Mouse (Mus musculus): ENCODE measurements around the gene Hagh. TPM values are rescaled to one million over a fixed set of nuclear protein-coding genes. Genes with fewer than 3 reads are reported as not detected.

The Hagh gene
- polyA plus RNA-seq, 1 experiment from 2014 or later: 27.7 TPM

- WGBS (ENCODE audit: missing documents): 94% methylated on average over 6 of the region's 6 CpGs
- Histone ChIP-seq H3K36me3 (ENCODE audit: inconsistent target) (peaks cover 68% of the 10 kb centered on the region), H3K79me2 (ENCODE audit: inconsistent target) (no peaks in the 10 kb centered on the region), H3K4me3 (ENCODE audit: inconsistent target) (no peak overlapping the region), H3K27ac (no peak overlapping the region)
These were observed 19.0 kb downstream of the Hagh start for GRCm38 (mm10) chr17:24858967-24859366.

DNA sequence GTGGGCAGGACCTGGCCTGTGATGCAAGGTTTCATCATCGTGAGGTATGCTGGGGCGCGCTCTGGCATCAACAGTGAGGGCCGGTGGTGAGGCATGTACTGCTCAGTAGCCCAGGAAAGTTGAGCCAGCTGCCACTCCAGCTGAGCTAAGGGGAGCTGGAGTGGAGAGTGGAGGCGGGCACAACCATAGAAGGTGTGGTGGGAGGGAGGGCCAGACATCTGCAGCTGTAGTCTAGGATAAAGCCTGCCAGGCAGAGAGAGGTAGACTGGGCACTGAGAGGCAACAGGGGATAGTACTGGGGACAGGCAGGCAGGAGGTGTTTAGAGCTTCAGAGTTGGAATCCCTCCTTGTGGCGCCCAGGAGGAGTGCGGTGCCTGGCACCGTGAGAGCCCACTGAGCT is 20.1 kb downstream of the Hagh start:
- Histone ChIP-seq H3K27ac (no peak overlapping the region), H3K4me3 (ENCODE audit: inconsistent target) (no peak overlapping the region), H3K36me3 (ENCODE audit: inconsistent target) (peaks cover 68% of the 10 kb centered on the region), H3K79me2 (ENCODE audit: inconsistent target) (no peaks in the 10 kb centered on the region)
- 96% methylated on average over 8 of the region's 8 CpGs for WGBS (ENCODE audit: missing documents)

DNA sequence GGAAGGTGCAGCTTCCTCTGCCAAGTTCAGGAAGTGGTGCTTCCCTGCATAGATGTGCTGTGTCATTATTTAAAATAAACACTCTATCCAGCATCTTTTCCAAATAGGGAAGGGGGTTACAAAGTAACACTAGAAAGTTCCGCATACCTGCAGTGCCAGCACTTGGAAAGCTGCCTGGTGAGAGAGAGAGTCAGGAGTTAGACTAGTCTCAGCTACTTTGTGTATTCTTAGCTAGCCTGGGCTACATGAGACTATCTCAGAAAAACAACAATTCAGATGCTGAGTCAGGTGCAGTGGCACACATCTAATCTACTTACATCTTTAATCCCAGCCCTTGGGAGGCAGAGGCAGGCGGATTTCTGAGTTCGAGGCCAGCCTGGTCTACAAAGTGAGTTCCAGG is 21.8 kb downstream of the Hagh start:
- Histone ChIP-seq H3K79me2 (ENCODE audit: inconsistent target) (no peaks in the 10 kb centered on the region), H3K27ac (no peak overlapping the region), H3K36me3 (ENCODE audit: inconsistent target) (peaks cover 71% of the 10 kb centered on the region), H3K4me3 (ENCODE audit: inconsistent target) (no peak overlapping the region)
- WGBS (ENCODE audit: missing documents): 100% methylated on average over 3 of the region's 3 CpGs

- H3K36me3 ChIP-seq (ENCODE audit: inconsistent target): peaks cover 47% of the 10 kb centered on the region
- H3K4me3 ChIP-seq (ENCODE audit: inconsistent target): no peak within 1 kb of the TSS
- H3K27ac ChIP-seq: no peak within 1 kb of the TSS
- H3K79me2 ChIP-seq (ENCODE audit: inconsistent target): no peaks in the 10 kb centered on the region
- WGBS (ENCODE audit: missing documents): 96% methylated on average over 8 of the region's 8 CpGs
These were observed 25.8 kb downstream of the Hagh start, which contains the start of gene Igfals for GRCm38 (mm10) chr17:24865776-24866175. Gene Igfals, plus strand, starts transcription at chr17:24865997.

GRCm38 (mm10) chr17:24867914-24868313 is 28.0 kb downstream of the Hagh start:
- H3K4me3 ChIP-seq (ENCODE audit: inconsistent target): no peak overlapping the region
- no peak overlapping the region for H3K27ac ChIP-seq
- H3K79me2 ChIP-seq (ENCODE audit: inconsistent target): no peaks in the 10 kb centered on the region
- H3K36me3 ChIP-seq (ENCODE audit: inconsistent target): peaks cover 26% of the 10 kb centered on the region; the same call in 1 of the 2 replicates
- 98% methylated on average over 8 of the region's 10 CpGs for WGBS (ENCODE audit: missing documents)

DNA sequence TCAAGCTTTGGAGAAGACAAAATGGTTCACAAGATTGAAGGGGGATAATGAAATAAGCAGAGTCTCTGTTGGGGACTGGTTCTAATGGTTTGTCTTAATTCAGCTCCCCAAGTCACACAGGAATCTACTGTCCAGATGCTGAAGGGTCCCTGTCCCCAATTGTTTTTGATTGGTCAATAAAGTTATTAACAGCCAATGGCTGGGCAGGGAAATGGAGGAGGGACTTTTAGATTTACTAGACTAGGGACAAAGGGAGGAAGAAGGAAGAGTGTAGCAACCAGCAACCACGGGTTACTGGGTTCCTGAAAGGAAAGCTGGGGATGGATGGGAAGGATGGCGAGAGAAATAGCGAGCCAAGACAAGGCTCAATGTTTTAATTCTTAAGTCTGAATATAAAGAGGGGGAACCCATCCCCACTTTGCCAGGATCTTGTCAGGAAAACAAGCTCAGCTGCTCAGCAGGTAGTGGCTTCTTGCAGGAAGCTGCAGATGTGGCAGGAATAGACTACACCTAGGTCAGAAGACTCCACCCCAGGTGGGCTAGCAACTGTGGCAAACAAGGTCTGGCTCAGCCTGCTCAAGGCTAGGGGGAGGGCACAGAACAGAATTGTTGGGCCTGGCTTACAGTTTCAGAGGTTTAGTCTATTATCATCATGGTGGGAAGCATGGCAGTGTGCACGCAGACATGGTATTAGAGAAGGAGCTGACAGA is 33.9 kb downstream of the Hagh start:
- WGBS (ENCODE audit: missing documents): 68% methylated on average over 4 of the region's 4 CpGs
- H3K27ac ChIP-seq: no peak overlapping the region

GRCm38 (mm10) chr17:24874405-24874745 is 34.4 kb downstream of the Hagh start:
- no peaks in the 10 kb centered on the region for H3K79me2 ChIP-seq (ENCODE audit: inconsistent target)
- no peak overlapping the region for H3K4me3 ChIP-seq (ENCODE audit: inconsistent target)
- WGBS (ENCODE audit: missing documents): 39% methylated on average over 1 of the region's 1 CpGs
- no peak overlapping the region for H3K27ac ChIP-seq
- no peaks in the 10 kb centered on the region for H3K36me3 ChIP-seq (ENCODE audit: inconsistent target)

More for the DNA sequence above, 33.9 kb downstream of the Hagh start:
- Histone ChIP-seq H3K36me3 (ENCODE audit: inconsistent target) (no peaks in the 10 kb centered on the region), H3K79me2 (ENCODE audit: inconsistent target) (no peaks in the 10 kb centered on the region), H3K4me3 (ENCODE audit: inconsistent target) (no peak overlapping the region)

- H3K79me2 ChIP-seq (ENCODE audit: inconsistent target): no peaks in the 10 kb centered on the region
- no peak overlapping the region for H3K4me3 ChIP-seq (ENCODE audit: inconsistent target)
- 84% methylated on average over 8 of the region's 8 CpGs for WGBS (ENCODE audit: missing documents)
- no peaks in the 10 kb centered on the region for H3K36me3 ChIP-seq (ENCODE audit: inconsistent target)
- H3K27ac ChIP-seq: no peak overlapping the region
These were observed 35.0 kb downstream of the Hagh start for GRCm38 (mm10) chr17:24874989-24875388.

GRCm38 (mm10) chr17:24877336-24878116 is 37.6 kb downstream of the Hagh start:
- 84% methylated on average over 10 of the region's 10 CpGs for WGBS (ENCODE audit: missing documents)
- Histone ChIP-seq H3K4me3 (ENCODE audit: inconsistent target) (no peak overlapping the region), H3K27ac (no peak overlapping the region), H3K36me3 (ENCODE audit: inconsistent target) (peaks cover 2% of the 10 kb centered on the region; the same call in 1 of the 2 replicates), H3K79me2 (ENCODE audit: inconsistent target) (no peaks in the 10 kb centered on the region)

GRCm38 (mm10) chr17:24878117-24878397 is 38.1 kb downstream of the Hagh start:
- H3K36me3 ChIP-seq (ENCODE audit: inconsistent target): peaks cover 8% of the 10 kb centered on the region
- H3K79me2 ChIP-seq (ENCODE audit: inconsistent target): no peaks in the 10 kb centered on the region
- WGBS (ENCODE audit: missing documents): 74% methylated on average over 5 of the region's 5 CpGs
- no peak overlapping the region for H3K4me3 ChIP-seq (ENCODE audit: inconsistent target)
- H3K27ac ChIP-seq: no peak overlapping the region

DNA sequence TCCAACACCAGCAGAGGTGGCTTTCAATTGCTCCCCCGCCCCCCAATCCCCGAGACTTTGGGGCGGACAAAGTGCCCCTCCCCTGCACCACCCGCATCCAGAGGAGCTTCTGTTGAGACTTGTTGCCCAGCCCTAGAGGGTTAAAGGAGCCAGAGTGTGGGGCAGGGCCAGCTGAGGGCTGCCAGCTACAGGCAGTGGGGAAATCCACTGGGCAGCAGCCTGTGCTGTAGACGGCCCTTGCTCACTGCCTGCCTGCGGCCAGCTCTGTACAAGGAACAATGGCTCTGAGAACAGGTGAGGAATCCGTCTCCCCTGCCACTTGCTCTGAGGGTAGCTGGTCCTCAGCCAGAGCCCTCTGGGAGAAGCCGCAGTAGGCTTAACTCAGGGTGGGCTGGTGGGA is 38.6 kb downstream of the Hagh start:
- no peak overlapping the region for H3K27ac ChIP-seq
- H3K4me3 ChIP-seq (ENCODE audit: inconsistent target): no peak overlapping the region
- H3K79me2 ChIP-seq (ENCODE audit: inconsistent target): no peaks in the 10 kb centered on the region
- peaks cover 12% of the 10 kb centered on the region for H3K36me3 ChIP-seq (ENCODE audit: inconsistent target)
- whole genome bisulfite sequencing (ENCODE audit: missing documents): 90% methylated on average over 8 of the region's 8 CpGs

GRCm38 (mm10) chr17:24881738-24882440 is 41.9 kb downstream of the Hagh start:
- H3K79me2 ChIP-seq (ENCODE audit: inconsistent target): peaks cover 21% of the 10 kb centered on the region
- WGBS (ENCODE audit: missing documents): 42% methylated on average over 7 of the region's 7 CpGs
- H3K36me3 ChIP-seq (ENCODE audit: inconsistent target): peaks cover 21% of the 10 kb centered on the region
- H3K27ac ChIP-seq: no peak overlapping the region
- no peak overlapping the region for H3K4me3 ChIP-seq (ENCODE audit: inconsistent target)

- H3K27ac ChIP-seq: no peak overlapping the region
- 94% methylated on average over 6 of the region's 6 CpGs for WGBS (ENCODE audit: missing documents)
- H3K36me3 ChIP-seq (ENCODE audit: inconsistent target): peaks cover 21% of the 10 kb centered on the region
- no peak overlapping the region for H3K4me3 ChIP-seq (ENCODE audit: inconsistent target)
- peaks cover 44% of the 10 kb centered on the region for H3K79me2 ChIP-seq (ENCODE audit: inconsistent target)
These were observed 44.4 kb downstream of the Hagh start for GRCm38 (mm10) chr17:24884391-24884790.

GRCm38 (mm10) chr17:24885356-24886133 is 45.6 kb downstream of the Hagh start:
- Histone ChIP-seq H3K79me2 (ENCODE audit: inconsistent target) (peaks cover 44% of the 10 kb centered on the region), H3K36me3 (ENCODE audit: inconsistent target) (peaks cover 26% of the 10 kb centered on the region), H3K27ac (peak overlapping the region; percentile 55), H3K4me3 (ENCODE audit: inconsistent target) (peak overlapping the region; percentile 100)
- WGBS (ENCODE audit: missing documents): 27% methylated on average over 18 of the region's 22 CpGs
